Mouse (Mus musculus) C2C12 (cell line): ENCODE measurements at regions not wholly inside any gene's neighbourhood (a gene's known extent, or its start where the extent isn't known, plus 50 kb on each side); places are given as distances from the start of the nearest gene placed in this dataset.

Experiments
- CEBPB ChIP-seq: IDR thresholded peaks from one replicate; pipeline ENCODE4 v1.6.1; 2011; ENCODE audit warnings: low read depth, mild to moderate bottlenecking, control low read depth, moderate library complexity
- CTCF ChIP-seq: IDR thresholded peaks from one replicate; pipeline ENCODE4 v1.5.1; 2011; ENCODE audit not compliant: control insufficient read depth, insufficient read depth, insufficient read length
- MAX ChIP-seq: IDR thresholded peaks from one replicate; pipeline ENCODE4 v1.6.1; 2011; ENCODE audit warnings: mild to moderate bottlenecking, control low read depth
- MYOD1 ChIP-seq: IDR thresholded peaks from one replicate; pipeline ENCODE4 v1.6.1; 2011; ENCODE audit warnings: low read depth; ENCODE audit not compliant: control insufficient read depth, insufficient read length
- MYOG ChIP-seq: IDR thresholded peaks from one replicate; pipeline ENCODE4 v1.6.1; 2011; ENCODE audit not compliant: control insufficient read depth, insufficient read length; ENCODE audit errors: extremely low read depth
- USF1 ChIP-seq: IDR thresholded peaks from one replicate; pipeline ENCODE4 v1.6.1; 2011; ENCODE audit warnings: low read depth, mild to moderate bottlenecking, control low read depth, moderate library complexity

GRCm38 (mm10) chr16:13013891-13014644 is 95.4 kb upstream of the Ercc4 start:
- TF ChIP-seq CTCF (no peak), USF1 (no peak), MAX (no peak), MYOG (no peak), CEBPB (no peak), MYOD1 (no peak)
